Mouse (Mus musculus): ENCODE data around the gene Wwc1.

The Wwc1 gene

DNA sequence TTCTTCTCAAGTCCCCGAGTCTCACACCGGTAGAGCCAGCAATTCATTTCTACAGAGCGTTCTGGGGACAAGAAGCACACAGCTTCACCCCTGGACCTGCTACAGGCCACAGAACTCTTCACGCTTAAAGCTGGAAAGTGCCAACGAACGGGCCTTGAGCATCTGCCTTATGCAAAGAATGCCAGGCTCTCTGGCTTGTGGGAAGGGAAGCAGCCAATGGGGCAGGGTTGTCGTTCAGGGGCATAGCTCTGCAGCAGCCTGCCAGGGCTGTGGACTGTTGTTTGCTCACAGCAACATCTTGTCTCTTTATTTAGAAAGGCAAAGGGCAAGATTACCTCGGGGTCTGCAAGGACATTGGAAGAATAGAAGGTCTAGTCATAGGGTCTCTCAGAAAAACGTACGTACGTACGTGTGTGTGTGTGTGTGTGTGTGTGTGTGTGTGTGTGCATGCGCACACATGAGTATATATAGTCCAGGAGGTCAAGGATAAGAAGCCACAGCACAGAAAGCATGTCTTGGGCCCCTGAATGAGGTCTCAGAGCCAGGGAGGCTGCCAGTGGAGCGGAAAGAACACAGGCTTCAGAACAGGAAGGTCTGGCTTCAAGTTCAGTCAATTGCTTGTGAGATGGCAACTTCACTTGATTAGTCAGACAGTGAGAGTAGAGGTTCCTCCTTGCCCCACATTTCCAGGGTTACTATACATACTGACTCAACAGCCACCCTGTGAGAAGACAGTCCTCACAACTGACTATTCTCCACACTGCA is 48.0 kb downstream of the Wwc1 start:
- no peak for DNase-seq

DNA sequence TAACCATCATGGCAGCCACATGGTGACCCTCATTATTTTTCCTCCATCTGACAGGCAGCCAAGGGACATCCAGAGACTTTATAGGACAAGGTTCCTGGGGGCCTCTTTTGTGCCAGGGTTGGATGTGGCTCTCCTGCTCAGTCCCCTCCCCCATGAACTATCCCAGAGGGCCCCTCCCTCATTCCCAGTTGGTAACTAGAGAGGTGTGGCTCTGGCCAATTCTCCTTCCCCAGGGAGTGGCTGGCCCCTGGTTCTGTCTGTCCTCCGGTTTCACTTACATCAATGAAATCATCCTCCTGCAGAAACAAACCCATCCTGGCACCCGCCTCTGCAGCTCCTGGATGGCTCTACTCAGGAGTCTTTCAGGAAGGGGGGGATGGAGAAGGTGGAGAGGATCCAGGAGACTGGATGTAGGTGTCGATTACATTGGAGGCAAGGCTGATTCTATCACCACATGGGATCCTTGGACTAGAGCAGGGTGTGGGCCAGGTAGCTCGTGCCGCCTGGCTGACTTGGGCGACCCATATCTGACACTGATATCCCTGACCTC is 49.7 kb downstream of the Wwc1 start:
- DNase-seq: no peak

DNA sequence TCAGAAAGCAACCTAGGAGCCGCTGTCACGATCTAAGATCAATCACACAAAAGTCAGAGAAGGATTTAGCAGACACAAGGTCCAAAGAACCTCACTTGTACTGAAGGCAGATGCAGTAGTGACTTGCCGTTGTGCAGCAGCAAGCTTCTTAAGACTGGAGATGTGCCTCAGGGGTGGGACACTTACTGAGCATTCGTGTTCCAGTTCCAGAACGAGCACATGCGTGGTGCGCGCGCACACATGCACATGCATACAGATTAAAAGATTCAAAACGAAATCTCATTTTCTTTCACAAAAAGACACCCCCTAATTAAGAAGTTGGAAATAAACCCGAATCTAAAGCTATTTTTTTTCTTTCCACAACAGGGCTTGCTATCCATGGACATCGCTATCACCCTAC is 51.9 kb downstream of the Wwc1 start:
- no peak for DNase-seq

DNA sequence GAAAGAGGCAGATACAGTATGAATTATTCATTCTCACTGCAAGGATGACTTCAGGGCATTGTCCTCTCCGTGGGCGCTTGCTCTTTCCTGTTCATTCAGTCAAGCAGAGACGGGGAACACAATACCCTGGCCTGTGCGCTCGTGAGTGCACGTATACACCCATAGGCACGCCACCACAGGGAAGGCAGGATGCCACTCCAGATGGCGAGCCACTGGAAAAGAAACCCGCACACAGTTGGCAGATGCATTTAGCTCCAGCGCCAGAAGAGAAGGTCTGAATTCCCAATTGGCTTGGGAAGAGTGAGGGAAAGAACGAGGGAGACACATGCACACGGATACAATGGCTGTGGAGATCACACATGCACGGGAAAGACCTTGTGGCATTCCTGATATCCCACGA is 53.0 kb downstream of the Wwc1 start:
- DNase-seq: no peak

DNA sequence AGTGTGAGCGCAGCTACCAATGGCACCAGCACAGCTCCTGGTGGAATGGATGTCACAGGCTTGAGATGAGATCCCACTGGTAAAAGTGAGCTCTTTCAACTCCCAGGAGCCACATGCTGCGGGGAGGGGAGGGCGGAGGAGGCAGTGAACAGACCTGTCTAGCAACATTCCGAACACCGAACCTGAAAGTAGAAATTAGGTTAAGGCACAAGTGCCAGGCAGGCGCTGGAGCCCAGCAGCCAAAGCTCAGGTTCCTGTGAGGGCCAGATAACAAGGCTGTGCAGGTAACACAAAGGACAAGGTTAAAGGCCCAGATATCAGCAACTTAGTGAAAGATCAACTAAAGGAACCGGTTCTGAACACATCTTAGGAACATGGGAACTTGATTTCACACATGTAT is 54.7 kb downstream of the Wwc1 start:
- no peak for DNase-seq

DNA sequence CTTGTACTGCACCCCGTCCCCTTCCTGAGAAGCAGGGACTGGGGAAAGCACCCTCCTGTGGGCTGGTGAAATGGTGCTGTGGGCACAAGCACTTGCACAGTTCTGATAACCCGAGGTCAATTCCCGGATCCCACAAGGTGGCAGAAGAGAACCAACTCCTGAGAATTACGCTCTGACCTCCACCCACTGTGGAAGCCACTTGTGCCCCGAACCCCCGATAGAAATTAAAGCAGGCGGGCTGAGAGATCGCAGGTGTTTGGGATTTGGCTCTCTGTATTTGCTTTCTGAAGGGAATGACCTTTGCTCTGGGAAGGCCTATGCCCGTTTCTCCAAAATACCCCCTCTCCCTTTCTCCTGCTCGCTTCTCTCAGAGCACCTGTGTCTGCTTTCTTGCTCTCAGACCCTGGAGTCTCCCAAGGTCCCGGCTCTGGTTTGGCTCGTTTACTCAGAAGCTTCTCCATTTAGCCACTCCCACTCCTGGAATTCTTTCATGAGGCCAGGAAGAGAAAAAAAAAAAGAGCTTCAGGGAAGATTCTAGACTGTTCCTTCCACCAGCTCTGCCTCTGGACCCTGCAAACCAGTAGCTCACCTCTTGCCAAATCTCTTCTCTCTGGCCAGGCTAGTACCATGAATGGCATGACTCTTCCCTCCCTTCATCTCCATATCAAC is 58.0 kb downstream of the Wwc1 start:
- DNase-seq: no peak

DNA sequence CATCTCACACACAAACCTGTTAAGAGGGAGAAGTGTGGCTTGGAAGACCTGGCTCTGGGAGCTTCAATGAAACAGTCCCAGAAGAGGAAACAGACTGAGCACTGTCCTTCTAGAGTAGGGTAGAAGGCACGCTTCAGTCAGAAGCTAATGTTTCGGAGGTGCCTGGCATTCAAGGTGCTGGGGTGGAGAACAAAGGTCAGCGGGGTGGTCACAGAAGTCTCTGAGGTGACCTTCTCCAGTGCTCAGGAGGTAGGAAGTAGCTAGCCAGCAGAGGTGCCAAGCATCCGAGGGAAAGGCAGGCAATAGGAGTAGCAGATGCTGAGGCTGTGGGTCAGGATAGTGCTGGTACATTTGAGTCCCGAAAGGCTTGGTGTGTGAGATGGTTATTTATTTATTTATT is 59.6 kb downstream of the Wwc1 start:
- no peak for DNase-seq

DNA sequence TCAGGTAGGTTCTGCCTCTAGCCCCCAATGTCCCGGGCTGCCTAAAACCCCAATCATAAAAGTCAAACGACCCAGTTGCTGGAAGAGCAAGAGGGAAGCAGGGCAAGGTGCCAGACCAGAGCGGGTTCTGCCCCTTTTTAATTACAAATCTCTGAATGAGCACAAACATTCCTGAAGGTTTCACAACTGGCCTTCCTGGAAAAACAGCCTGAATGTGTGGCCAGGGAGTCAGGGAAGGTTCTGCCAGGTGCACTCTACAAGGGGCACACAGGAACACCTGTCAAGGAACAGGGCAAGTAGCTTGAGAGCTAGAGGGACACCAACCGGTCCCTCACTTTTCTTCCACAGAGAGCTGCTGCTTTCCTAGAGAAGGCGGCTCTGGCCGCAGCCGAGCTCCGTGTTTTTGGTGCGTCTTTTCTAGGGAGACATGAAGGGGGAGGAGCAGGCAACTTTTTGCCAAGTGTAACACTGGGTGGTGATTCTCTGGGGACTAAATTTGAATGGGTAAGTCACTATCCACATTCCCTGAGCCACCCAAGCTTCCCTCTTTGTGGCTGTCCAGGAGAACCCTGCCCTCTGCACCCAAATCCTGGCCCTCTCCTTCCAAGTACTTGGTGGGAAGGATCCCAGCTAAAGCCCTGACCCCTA is 60.3 kb downstream of the Wwc1 start:
- DNase-seq: no peak

DNA sequence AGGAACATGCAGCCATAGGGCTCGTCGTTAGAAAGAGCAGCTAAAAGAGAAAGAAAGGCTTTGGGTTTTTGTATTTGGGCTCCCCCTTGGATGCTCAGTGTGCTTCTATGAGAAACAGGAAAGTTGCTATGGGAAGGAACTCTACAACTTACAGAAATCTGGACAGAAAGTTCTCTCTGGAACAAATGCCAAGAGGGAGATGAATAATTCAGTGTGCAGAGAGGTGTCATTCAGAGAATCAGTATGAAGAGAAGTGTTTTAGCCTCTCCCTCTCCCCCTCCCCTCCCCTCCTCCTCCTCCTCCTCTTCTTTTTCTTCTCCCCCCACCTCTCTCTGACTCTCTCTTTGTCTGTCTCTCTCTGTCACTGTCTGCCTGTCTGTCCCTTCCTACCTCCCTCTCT is 60.9 kb downstream of the Wwc1 start:
- DNase-seq: no peak

DNA sequence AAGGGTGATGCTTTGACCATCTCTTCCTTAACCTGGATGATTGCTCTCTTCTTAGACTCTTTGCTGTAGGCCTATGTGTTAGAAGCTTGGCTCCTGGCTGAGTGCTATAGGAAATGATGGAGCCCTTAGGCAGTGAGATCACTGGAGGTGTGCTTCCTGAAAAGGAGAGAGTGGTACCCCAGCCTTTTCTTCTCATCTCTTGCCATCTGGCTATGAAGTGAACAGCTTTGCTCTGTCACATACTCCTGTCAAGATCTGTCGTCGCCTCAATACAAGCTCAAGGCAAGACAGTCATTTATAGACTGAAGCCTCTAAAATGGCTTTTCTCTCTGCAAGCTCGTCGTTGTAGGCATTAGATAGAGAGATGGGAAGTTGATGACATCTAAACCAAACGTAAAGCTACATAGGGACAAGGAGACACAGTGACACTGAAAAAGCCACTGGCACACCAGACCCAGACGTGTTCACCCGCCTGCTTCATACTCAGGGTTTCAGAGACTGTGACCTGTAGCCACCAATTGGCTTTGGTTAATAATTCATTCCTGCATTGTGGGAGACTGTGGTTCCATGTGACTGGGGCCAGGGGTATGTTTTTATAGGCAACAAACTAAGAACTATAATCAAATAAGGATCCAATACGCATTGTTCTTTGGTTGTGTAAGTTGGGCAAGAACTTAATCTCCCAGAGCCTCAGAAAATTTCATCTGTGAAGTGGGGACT is 63.7 kb downstream of the Wwc1 start:
- DNase-seq: no peak

DNA sequence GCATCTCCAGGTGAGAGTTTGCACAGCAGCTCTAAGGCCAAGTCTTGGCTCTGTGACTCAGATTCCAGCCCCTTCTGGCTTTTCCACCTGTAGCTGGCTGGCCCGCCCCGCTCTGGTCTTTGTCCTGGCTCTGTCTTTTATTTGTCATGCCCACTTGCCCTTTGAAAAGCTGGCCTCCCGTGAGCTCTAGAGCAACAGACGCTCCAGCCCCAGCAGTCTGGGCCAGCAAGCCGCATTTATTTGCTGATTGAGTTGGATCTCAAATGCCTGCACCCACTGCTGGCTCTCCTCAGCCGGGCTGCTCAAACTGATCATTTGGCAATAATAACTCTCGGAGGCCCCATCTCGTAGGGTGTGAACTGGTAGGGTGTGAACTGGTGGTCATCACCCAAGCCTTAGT is 64.8 kb downstream of the Wwc1 start:
- DNase-seq: no peak

DNA sequence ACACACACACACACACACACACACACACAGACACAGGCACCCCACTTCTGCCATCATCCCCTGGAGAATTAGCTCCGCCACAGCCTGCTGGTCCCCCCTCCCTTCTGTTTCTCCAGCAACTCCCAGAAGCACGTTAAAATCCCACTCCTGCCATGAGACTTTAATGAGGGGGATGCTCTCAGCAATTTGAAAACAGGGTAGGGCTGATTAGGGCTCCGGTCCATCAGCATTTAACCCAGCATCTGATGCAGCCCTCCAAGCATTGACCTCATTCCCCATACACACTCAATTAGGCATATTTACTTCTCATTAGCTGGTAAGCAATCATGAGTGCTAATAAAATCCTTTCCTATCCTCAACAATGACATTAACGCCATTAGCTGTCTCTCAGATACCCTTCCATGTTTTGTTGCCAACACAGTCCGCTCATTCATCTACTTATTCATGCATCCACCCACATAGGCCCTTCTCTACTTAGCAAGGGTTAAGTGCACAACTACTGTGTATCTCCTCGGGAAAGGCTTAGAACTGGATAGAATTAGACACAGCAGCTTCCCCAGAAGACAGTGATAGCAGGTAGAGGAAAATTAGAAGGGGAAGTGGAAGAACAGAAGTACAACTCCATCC is 66.8 kb downstream of the Wwc1 start:
- DNase-seq: no peak

DNA sequence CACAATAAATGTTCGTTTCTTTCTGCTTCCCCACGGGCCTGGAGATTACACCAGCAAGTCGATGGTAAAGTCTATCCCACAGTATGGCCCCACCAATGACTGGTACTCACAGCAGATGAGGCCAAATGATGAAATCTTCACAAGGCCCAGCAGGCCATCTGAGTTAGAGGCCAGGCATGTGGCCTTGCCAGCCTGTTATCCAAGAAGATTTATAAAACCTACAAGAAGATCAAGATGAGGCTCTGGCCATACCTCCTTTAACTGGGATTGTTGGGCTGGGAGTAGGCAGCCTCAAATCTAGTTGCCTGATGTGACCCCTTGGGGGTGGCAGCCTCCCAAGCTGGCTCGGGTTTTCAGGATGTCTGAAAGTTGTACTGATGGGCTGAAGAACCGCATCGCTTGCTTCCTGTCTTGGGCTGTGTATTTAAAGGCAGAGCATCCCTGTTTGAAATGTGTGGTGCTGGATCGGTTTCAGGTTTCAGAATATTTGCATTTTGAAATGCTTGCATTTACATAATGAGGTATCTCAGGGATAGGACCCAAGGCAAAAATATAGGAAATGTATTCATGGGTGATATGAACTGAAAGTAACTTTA is 75.3 kb downstream of the Wwc1 start:
- no peak for DNase-seq

DNA sequence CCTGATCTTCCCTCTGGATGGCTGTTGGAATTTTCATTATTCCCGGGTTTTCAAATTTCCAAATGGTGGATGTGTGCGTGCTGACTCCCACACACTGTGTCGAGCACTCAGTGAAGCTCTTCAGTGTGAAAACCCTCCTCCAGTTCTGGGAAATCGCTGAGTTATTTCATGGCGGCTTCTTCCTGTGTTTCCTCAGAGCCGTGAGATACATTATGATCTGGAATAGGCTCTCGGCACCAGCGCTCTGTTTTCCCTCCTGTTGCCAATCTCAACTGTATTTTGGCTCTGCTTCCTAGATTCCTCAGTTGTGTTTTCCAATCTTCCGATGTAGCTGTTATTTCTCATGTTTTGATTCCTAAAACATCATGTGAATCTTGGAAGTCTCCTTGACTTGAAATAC is 77.2 kb downstream of the Wwc1 start:
- DNase-seq: no peak

DNA sequence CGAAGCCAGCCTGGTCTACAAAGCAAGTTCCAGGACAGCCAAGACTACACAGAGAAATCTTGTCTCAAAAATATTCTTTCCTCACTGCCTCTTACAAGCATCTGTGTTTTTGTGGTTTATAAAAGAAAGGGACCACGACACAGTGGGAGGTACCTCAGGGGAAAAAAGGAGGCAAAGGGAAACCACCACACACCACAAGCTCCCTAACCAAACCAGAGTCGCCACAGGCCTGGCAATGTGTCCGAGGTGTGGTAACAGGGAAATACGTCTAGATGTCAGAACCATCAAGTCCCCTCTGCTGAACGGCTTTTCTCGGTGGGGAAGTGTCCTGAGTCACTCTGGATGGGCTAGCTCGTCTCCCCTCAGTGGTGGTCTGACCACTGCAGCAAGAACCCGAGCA is 80.4 kb downstream of the Wwc1 start:
- DNase-seq: no peak

DNA sequence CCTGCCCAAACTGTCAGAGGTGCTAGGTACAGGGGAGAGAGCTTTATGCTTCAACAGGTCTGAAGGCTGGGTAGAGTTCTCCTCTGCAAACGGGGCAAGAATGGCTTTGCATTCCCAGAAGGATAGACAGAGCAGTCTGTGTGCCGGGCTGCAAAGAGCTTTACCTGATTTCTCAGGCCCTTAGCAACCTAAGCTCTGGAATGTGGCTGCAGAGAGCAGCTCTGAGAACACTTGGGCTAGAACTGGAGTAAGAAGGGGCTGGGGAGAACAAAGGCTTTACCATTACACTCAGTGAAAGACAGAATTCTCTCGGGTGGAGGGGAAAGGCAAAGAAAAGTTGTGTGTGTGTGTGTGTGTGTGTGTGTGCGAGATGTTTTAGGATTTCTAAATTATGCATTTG is 86.9 kb downstream of the Wwc1 start:
- DNase-seq: no peak

DNA sequence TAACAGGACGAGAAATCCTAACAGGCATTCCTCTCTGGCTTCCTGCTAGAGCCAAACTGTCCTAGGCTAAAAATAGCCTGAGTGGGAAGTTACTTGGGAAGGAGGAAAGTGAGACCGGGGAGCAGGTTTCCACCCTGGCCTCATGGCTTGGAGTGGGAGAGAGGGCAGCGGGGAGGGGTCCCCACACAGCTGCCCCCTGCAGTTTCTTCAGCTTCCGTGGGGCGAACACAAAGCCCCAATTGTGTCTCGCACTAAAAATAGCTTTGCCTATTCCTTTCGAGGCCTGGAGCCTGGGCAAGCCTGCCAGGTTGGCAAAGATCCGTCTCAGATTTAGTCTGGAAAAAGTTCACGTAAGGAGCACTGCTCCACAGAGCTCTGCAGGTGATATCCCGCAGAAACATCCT is 87.3 kb downstream of the Wwc1 start:
- no peak for DNase-seq

DNA sequence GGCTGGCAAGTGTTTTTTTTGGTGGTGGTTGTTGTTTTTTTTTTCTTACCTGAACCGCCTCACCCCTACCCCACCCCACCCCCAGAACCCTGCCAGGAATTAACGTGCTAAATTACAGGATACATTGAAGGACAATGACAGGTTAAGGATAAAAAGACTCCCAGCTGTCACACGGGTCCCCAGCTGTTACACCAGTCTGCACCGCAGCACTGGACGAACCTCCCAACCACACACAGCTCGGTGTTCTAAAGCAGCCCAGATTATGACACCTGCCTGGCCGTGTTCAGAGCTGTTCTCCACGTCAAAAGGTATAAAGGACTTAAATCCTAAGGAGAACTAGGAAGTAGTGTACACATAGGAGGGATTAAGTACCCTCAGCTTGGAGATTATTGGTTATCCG is 88.0 kb downstream of the Wwc1 start:
- DNase-seq: no peak

DNA sequence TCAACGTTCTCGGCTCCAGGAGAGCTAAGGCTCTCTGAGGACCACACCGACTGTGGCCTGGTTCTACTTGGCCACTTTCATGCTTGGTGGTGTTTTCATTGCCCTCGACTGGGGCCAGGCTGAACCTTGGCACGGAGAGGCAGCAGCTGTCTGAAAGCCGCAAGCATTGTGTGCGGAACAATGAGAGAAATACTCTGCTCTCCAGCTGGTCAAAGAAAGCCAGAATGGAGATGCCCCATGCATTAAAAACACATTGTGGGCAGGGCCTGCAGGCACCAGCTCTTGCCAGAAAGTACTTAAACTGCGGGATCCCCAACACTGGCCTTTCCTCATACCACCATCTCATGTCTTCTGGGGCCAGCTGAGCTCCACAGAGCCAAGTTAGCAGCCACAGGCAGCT is 91.5 kb downstream of the Wwc1 start:
- DNase-seq: no peak

DNA sequence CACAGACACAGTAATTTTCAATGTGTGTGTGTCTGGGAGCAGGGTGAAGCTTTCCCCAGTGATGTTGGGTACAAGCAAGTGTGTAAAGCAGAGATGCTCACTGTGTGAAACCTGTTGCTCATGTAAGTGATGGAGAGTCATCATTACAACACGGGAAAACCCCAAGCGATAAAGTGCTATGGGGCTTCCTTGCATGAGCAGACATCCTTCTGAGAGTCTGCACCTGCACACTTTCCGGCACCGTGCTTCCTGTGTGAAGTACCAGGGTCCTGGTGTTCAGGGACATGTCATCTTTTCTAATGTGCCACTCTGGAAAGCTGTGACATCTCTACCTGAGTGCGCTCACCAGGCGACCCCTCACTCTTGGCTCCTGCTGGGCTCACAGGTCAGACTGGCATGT is 97.5 kb downstream of the Wwc1 start:
- DNase-seq: no peak

DNA sequence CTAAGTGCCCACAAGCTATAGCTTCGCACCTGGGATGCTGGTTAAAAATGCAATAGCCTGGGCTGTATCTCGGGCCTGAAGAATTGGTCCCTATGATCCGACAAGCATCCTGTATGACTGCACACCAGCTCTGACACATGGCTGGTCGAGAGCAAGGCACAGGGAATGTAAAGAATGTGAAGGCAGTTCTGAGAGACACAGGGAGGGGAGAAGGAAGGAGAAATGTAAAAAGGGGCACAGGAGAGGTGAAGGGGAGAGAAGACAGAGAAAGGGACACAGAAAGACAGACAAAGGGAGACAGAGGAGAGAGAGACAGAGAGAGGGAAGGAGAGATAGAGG is 101.8 kb downstream of the Wwc1 start:
- DNase-seq: no peak

DNA sequence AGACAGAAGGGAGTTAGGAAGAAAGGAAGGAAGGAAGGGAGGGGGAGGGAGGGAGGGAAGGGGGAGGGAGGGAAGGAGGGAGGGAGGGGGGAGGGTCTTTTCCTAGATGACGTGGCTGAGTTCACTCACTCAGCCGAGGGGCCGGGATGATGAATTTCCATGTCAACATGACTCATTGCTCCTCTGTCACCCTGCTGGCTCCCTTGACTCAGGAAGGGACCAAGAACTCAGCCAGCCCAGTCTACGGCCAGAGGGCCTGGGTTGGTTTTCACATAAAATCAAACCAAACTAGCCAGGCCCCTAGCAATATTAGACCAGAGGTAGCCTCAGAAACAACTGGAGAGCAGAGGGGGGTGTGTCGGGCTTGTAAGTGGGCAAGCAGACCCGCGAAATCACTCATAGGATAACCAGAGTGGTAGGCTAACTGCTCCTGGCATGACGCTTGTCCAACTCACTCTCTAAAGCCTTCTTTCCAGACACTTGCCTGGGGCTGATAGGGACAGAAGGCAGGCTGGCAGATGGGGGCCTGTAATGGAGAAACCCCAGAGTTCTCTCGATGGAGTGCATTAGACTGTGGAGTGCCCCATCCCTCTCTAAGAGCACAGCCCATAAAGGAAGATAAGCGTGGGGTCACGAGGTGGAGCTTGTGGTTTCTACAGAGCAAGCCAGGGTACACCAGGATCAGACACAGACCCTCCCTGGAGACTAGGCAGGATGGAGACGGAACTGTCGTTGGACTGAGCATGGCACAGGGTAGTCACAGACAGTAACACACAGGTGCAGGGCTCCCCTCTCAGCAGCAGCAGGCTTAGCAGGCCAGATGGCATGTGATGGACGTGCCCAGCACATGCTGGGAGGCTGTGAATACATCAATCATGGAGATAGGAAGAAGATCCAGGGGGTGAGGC is 102.4 kb downstream of the Wwc1 start:
- DNase-seq: no peak

Measured in cerebellum, adult 8-10 months (tissue).